Mouse (Mus musculus) testis, adult 2 months (tissue): ENCODE data around the gene Cep41. TPM values are rescaled to one million over a fixed set of nuclear protein-coding genes. Genes with fewer than 3 reads are reported as not detected.

Experiments
- H3K27ac ChIP-seq: fragments of 200-500 bp; 2 replicates; pipeline ENCODE4 v1.5.1; 2012; ENCODE audit warnings: low read depth, low read length; ENCODE audit not compliant: control insufficient read depth, insufficient read depth
- H3K27me3 ChIP-seq: fragments of 200-500 bp; 2 replicates; pipeline ENCODE4 v1.6.1; 2012; ENCODE audit warnings: mild to moderate bottlenecking, low read length, moderate library complexity; ENCODE audit not compliant: control insufficient read depth, insufficient read depth
- H3K36me3 ChIP-seq: fragments of 200-500 bp; 2 replicates; pipeline ENCODE4 v1.6.1; 2012; ENCODE audit warnings: mild to moderate bottlenecking, low read length; ENCODE audit not compliant: control insufficient read depth, insufficient read depth
- H3K4me1 ChIP-seq: fragments of 200-500 bp; 2 replicates; pipeline ENCODE4 v1.6.1; 2012; ENCODE audit warnings: low read length; ENCODE audit not compliant: control insufficient read depth, insufficient read depth
- H3K4me3 ChIP-seq: fragments of 200-500 bp; 2 replicates; pipeline ENCODE4 v1.5.1; 2012; ENCODE audit warnings: low read depth, mild to moderate bottlenecking, low read length, moderate library complexity, mixed read lengths; ENCODE audit not compliant: control insufficient read depth
- CTCF ChIP-seq: fragments of 200-500 bp; IDR thresholded peaks from 2 replicates; pipeline ENCODE4 v1.5.1; 2012; ENCODE audit warnings: low read depth, mild to moderate bottlenecking, inconsistent platforms, low read length, moderate library complexity; ENCODE audit not compliant: control insufficient read depth, insufficient read depth, insufficient replicate concordance
- POLR2A ChIP-seq: fragments of 200-500 bp; IDR thresholded peaks from 2 replicates; pipeline ENCODE4 v1.6.1; 2012; ENCODE audit warnings: low read depth, mild to moderate bottlenecking, inconsistent platforms, low read length, moderate library complexity; ENCODE audit not compliant: control insufficient read depth
- polyA plus RNA-seq: library from polyadenylated mRNA; depleted of rRNA; stranded (reverse); fragments of >200 nt; gene quantifications from 2 replicates; pipeline ENCODE4 v1.2.3, GENCODE M21; 2012

Gene Cep41
- polyA plus RNA-seq, 1 experiment = 34.5 TPM

DNA sequence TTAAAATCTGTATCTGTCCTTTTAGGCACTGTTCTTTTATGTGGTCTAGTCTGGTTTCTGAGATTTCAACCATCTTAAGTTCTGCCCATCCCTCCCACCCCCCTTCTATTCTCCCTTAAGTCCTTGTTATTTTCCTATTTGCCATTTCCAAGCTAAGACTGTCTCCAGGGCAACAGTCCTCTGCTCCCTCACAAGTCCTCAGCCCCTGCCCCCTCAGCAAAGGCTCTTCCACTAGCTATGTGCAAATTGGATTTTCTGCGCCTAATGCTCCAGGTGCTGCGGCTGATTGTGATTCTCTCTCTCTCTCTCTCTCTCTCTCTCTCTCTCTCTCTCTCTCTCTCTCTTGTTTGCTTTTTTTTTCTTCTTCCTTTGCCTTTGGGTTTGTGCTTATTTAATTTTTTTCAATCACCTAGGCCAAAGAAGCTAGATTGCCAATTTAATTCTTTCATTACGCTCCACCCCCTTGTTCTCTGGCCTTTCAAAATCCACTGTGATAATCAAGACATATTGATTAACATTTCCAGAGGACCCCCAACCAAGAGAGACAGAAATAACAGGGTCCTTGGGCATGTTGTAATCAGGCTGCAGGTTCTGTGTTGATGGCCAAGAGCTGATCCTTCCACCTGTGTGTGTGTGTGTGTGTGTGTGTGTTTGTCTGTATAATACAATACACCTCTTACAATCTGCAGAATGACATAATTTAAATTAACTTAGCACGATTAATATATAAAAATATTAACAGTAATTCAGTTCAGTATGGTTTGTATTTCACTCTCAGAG lies 29.0 kb upstream of the Cep41 start:
- H3K4me1 ChIP-seq = no peaks in the 10 kb centered on the region
- no peak overlapping the region for H3K27ac ChIP-seq
- no peaks in the 10 kb centered on the region for H3K27me3 ChIP-seq
- no peak for TF ChIP-seq POLR2A
- TF ChIP-seq CTCF = no peak
- no peak overlapping the region for H3K4me3 ChIP-seq
- no peaks in the 10 kb centered on the region for H3K36me3 ChIP-seq

- H3K36me3 ChIP-seq = no peaks in the 10 kb centered on the region
- no peaks in the 10 kb centered on the region for H3K27me3 ChIP-seq
- H3K4me1 ChIP-seq = no peaks in the 10 kb centered on the region
- H3K27ac ChIP-seq = no peak overlapping the region
- H3K4me3 ChIP-seq = no peak overlapping the region
- TF ChIP-seq CTCF (no peak), POLR2A (no peak)
Observed at GRCm38 (mm10) chr6:30716796-30717195, 23.2 kb upstream of the Cep41 start.

GRCm38 (mm10) chr6:30714891-30715471 lies 21.4 kb upstream of the Cep41 start:
- Histone ChIP-seq H3K4me3 (no peak overlapping the region), H3K4me1 (peaks cover 3% of the 10 kb centered on the region; the same call in 1 of the 2 replicates), H3K27ac (no peak overlapping the region), H3K36me3 (no peaks in the 10 kb centered on the region), H3K27me3 (no peaks in the 10 kb centered on the region)
- no peak for TF ChIP-seq POLR2A
- TF ChIP-seq CTCF = no peak

- Histone ChIP-seq H3K4me3 (no peak overlapping the region), H3K27me3 (no peaks in the 10 kb centered on the region), H3K4me1 (peaks cover 3% of the 10 kb centered on the region; the same call in 1 of the 2 replicates), H3K27ac (no peak overlapping the region), H3K36me3 (no peaks in the 10 kb centered on the region)
- no peak for TF ChIP-seq POLR2A
- no peak for TF ChIP-seq CTCF
Observed at GRCm38 (mm10) chr6:30713896-30714295, 20.3 kb upstream of the Cep41 start.

DNA sequence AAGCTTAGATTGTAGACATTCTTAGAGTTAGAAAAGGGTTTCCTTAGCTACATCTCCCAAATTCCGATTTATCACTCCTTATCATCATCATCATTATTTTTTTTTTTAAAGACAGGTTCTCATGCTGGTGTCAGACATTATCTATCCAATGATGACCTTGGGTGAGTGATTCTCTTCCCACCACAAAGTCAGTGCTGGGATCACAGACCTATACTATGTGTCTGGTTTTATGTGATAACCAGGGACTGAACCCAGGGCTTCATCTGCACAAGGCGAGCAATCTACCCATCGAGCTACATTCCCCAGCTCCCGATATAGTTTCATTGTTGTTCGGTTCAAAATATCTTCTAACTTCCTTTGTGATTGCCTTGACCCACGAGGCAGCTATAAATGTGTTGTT lies 19.9 kb upstream of the Cep41 start:
- Histone ChIP-seq H3K27me3 (no peaks in the 10 kb centered on the region), H3K4me3 (no peak overlapping the region), H3K36me3 (no peaks in the 10 kb centered on the region), H3K4me1 (peaks cover 3% of the 10 kb centered on the region; the same call in 1 of the 2 replicates), H3K27ac (no peak overlapping the region)
- no peak for TF ChIP-seq CTCF

DNA sequence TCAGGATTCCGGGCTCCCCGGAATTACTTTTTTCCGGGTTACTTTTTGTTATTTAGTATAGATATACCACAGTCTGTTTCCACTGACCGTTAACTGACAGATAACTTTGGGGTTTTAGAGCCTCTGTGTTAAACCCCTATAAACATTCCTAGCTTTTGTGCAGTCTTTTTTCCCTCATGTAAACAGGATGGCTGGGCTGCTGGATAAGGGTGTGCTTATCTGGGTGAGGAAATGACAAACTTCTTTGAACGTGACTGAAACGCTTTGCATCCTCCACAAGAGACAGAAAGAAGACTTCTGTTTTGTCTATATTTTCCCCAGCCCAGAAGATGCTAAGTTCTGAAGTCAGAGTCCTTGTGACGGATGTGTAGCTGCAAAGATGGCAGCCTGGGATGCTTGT lies 18.9 kb upstream of the Cep41 start:
- Histone ChIP-seq H3K27ac (no peak overlapping the region), H3K4me1 (peaks cover 3% of the 10 kb centered on the region; the same call in 1 of the 2 replicates), H3K4me3 (no peak overlapping the region), H3K27me3 (no peaks in the 10 kb centered on the region), H3K36me3 (no peaks in the 10 kb centered on the region)
- TF ChIP-seq POLR2A = no peak
- no peak for TF ChIP-seq CTCF

- Histone ChIP-seq H3K27ac (no peak overlapping the region), H3K27me3 (no peaks in the 10 kb centered on the region), H3K4me3 (no peak overlapping the region), H3K4me1 (peaks cover 3% of the 10 kb centered on the region; the same call in 1 of the 2 replicates), H3K36me3 (no peaks in the 10 kb centered on the region)
- no peak for TF ChIP-seq CTCF
- TF ChIP-seq POLR2A = no peak
Observed at GRCm38 (mm10) chr6:30711365-30711763, 17.8 kb upstream of the Cep41 start.
